Mouse (Mus musculus) megakaryocyte, embryonic 14.5 days (primary cell): ENCODE measurements around the gene Rbpjl. TPM values are rescaled to one million over a fixed set of nuclear protein-coding genes. Genes with fewer than 3 reads are reported as not detected.

Experiments used
- H3K27me3 ChIP-seq: replicated peaks from 2 replicates; pipeline ENCODE3; 2012; ENCODE audit warnings: inconsistent platforms
- H3K36me3 ChIP-seq: replicated peaks from 2 replicates; pipeline ENCODE3; 2012; ENCODE audit warnings: low read length, inconsistent platforms, mixed read lengths
- H3K4me1 ChIP-seq: 2 replicates; pipeline ENCODE4 v1.6.1; 2012; ENCODE audit warnings: inconsistent platforms
- H3K4me3 ChIP-seq: replicated peaks from 2 replicates; pipeline ENCODE3; 2012; ENCODE audit warnings: moderate library complexity, mild to moderate bottlenecking, inconsistent platforms
- H3K9me3 ChIP-seq: 2 replicates; pipeline ENCODE4 v1.6.1; 2012; ENCODE audit warnings: inconsistent platforms
- FLI1 ChIP-seq: IDR thresholded peaks from 2 replicates; pipeline ENCODE4 v1.6.1; 2012; ENCODE audit warnings: low read length, inconsistent platforms, mixed read lengths
- GATA1 ChIP-seq: IDR thresholded peaks from 3 replicates; pipeline ENCODE4 v1.6.1; 2012; ENCODE audit warnings: mixed read lengths, low read length, inconsistent platforms, borderline replicate concordance
- polyA plus RNA-seq: library from polyadenylated mRNA; stranded (reverse); fragments of >175 nt; gene quantifications from 2 replicates; pipeline ENCODE4 v1.2.3, GENCODE M21; 2012; ENCODE audit warnings: low replicate concordance; ENCODE audit not compliant: insufficient read depth

Gene Rbpjl
- polyA plus RNA-seq, 1 experiment, result 0.18 TPM

DNA sequence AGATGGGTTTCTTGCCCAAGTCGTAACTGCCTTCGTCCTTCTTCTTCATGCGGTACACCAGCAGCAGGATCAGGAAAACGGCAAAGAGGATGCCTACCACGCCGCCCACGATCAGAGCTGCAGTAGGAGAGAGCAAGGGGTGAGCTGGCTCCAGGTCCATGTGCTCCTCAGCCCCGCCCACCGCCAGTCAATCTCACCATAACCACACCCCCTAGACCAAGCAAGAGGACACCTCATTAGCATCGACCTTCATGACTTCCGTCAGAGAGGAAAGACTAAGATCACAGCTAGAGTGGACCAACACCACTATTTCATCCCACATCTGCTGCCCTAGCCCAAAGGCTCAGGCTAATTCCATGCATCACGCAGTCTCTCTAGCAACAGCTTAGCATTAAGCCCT lies 23.2 kb downstream of the Rbpjl start:
- Histone ChIP-seq H3K9me3 (no peaks in the 10 kb centered on the region), H3K4me3 (no peak overlapping the region), H3K36me3 (no peaks in the 10 kb centered on the region), H3K4me1 (0 out of 2 replicates have a peak, but pooled peaks cover 3% of the 10 kb centered on the region), H3K27me3 (peaks cover 76% of the 10 kb centered on the region)
- TF ChIP-seq GATA1, result no peak
- no peak for TF ChIP-seq FLI1

DNA sequence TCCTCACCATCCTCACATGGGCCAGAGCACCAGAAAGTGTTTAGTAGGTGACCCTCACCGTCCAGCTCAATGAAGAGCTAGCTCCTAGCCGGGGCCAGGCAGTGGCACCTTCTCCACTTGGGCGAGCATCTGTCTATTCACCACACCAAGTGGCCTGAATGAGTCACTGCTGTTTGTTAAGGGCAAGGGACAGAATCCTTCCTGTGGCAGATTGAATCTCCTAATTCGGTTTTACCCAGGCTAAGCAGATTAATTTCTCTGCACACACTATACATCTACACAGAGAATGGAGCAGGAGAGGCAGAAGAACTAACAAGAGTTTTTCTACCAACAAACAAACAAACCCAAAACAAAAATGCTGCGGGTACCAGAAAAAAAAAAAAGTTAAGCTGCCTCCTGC lies 24.0 kb downstream of the Rbpjl start:
- H3K36me3 ChIP-seq, result no peaks in the 10 kb centered on the region
- H3K4me3 ChIP-seq, result no peak overlapping the region
- TF ChIP-seq GATA1 (no peak), FLI1 (no peak)

DNA sequence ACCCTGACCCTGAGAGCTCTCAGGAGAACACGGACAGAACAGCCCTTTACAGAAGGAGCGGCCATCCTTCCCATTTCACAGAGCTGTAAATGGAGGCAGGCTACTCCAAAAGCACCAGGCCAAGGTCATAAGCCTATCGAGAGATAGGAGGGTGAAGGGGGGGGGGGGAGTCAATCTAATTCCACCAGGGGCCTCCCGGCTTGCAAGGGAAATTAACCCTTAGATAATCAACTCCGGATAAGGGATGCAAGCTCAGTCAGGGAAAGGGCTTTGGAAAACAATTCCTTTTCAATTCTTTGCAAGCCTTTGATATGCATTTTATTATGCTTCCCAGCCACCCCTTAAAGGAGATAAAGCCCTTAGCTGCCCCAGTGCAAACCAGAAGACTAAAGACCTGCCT lies 25.5 kb downstream of the Rbpjl start:
- no peaks in the 10 kb centered on the region for H3K36me3 ChIP-seq
- peaks cover 16% of the 10 kb centered on the region for H3K4me1 ChIP-seq
- peaks cover 79% of the 10 kb centered on the region for H3K27me3 ChIP-seq
- H3K4me3 ChIP-seq, result no peak overlapping the region
- H3K9me3 ChIP-seq, result no peaks in the 10 kb centered on the region
- no peak for TF ChIP-seq FLI1
- no peak for TF ChIP-seq GATA1

More for the DNA sequence above, 24.0 kb downstream of the Rbpjl start:
- Histone ChIP-seq H3K27me3 (peaks cover 76% of the 10 kb centered on the region), H3K9me3 (no peaks in the 10 kb centered on the region), H3K4me1 (peaks cover 5% of the 10 kb centered on the region)

DNA sequence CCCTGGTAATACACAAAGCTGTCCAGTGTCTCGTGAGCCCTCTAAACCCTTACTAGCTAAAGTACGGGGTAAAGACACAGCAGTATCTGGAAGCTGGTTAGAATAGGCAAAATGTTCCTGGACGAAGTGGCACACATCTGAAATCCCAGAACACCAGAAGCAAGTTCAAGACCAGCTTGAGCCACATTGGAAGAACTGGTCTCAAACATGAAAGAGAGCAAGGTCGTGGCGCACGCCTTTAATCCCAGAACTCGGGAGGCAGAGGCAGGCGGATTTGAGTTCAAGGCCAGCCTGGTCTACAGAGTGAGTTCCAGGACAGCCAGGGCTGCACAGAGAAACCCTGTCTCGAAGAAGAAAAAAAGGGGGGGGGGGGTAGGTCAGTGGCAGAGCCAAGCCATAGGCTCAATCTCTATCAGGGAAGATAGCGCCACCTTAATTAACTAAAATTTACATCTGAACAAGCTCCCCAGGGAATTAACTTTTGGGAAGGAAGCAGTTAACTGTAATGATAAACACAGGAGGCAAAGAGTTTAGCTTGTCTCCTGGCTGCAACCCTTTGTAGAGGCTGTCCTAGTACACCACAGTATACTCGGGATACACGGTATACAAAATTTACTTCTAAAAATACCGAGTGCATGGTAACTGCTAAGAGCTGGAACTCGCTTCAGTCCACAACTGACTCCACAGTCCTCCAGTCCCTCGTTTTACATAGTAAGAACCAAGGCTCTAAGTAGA lies 27.1 kb downstream of the Rbpjl start:
- TF ChIP-seq GATA1 (no peak), FLI1 (no peak)
- H3K36me3 ChIP-seq, result no peaks in the 10 kb centered on the region

DNA sequence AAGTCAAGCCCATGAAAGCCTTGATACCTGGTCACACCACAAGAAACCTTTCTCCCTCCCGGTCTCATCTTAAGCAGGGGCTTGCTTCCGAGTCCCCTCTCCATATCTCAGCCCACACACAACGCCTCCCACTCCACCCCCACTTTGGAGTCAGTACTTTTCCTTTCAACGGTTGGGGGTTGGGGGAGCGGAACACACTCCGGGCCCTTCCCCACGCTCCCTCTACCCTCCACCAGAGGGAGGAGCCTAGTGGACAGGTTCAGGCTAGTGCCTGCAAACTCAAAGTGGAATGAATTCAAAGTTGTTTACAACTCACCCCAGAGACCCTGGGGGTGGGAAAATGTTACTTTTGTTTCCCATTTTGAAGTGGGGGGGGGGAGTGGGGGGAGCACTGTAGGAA lies 27.8 kb downstream of the Rbpjl start:
- H3K36me3 ChIP-seq, result no peaks in the 10 kb centered on the region
- peaks cover 16% of the 10 kb centered on the region for H3K4me1 ChIP-seq
- TF ChIP-seq GATA1, result no peak
- no peak for TF ChIP-seq FLI1
- H3K27me3 ChIP-seq, result peaks cover 93% of the 10 kb centered on the region
- H3K9me3 ChIP-seq, result no peaks in the 10 kb centered on the region
- no peak overlapping the region for H3K4me3 ChIP-seq

More for the DNA sequence above, 27.1 kb downstream of the Rbpjl start:
- Histone ChIP-seq H3K9me3 (no peaks in the 10 kb centered on the region), H3K27me3 (peaks cover 90% of the 10 kb centered on the region), H3K4me3 (no peak overlapping the region), H3K4me1 (peaks cover 16% of the 10 kb centered on the region)

DNA sequence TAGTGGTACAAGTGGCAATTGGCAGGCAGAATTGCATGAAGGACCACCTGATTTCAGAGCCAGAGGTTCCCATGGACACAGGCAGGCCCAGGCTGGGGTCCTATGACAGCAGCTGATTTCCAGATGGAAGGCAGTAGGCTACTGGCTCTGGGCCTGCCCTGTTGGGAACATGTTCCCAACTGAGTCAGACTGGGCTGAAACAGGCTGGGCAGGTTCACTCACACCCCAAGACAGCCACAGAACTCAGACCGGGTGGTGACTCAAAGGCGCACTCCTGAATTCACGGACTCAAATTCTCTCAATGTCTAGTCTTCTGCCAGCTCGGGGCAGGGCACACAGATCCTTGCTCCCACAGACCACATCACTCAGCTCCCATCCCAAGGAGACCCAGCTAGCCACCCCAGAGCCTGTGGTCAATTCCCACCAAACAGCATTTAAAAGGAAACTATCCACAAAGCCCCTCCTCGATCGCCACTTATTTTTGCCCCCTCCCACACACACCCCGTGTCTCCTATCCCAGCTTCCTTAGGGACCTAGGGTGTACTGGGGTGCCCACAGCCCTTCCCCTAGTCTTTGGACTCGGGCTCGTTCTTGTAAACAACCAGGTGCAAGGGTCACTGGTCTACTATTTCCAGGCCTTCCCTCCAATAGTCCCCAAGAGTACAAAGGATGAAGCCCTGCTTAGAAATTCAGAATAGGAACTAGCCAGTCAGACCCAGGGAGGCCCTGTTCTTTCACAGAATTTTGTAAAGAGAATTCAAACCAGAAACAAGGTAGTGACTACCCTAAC lies 28.9 kb downstream of the Rbpjl start:
- TF ChIP-seq GATA1 (no peak), FLI1 (no peak)
- H3K9me3 ChIP-seq, result no peaks in the 10 kb centered on the region
- peaks cover 16% of the 10 kb centered on the region for H3K4me1 ChIP-seq
- H3K4me3 ChIP-seq, result no peak overlapping the region
- H3K36me3 ChIP-seq, result no peaks in the 10 kb centered on the region
- H3K27me3 ChIP-seq, result peaks cover 92% of the 10 kb centered on the region

DNA sequence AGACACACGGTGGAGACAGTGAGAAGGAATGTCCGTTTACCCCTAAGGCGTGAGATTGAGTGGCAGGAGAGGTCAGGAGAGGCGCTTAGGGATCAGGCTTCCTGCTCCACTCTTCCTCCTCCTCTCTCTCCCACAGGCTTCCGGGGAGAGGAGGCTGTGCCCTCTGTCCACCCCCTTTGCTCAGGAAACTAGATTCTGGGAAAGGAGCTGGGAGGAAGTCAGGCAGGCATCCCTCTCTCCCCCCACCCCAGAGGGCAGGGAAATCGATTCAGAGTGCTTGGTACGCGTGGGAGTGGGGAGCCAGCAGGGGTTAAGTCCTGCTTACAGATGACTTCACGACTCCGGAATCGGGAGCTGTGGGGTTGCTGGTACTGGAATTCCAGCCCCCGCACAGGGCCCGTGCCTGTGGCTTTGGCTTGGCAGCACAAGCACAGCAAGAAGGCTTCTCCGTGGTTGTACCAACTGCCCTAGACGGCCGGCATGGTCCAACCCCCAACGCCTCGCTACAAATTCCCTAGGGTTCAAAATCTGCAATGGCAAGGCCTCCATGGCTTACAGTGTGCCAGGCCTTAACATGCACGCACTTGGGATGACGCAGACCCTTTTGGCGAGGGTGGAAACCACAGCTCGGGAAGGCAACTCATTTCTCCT lies 29.7 kb downstream of the Rbpjl start:
- no peak overlapping the region for H3K4me3 ChIP-seq
- H3K36me3 ChIP-seq, result no peaks in the 10 kb centered on the region
- peaks cover 93% of the 10 kb centered on the region for H3K27me3 ChIP-seq
- TF ChIP-seq FLI1 (no peak), GATA1 (no peak)
- no peaks in the 10 kb centered on the region for H3K9me3 ChIP-seq
- H3K4me1 ChIP-seq, result peaks cover 16% of the 10 kb centered on the region

DNA sequence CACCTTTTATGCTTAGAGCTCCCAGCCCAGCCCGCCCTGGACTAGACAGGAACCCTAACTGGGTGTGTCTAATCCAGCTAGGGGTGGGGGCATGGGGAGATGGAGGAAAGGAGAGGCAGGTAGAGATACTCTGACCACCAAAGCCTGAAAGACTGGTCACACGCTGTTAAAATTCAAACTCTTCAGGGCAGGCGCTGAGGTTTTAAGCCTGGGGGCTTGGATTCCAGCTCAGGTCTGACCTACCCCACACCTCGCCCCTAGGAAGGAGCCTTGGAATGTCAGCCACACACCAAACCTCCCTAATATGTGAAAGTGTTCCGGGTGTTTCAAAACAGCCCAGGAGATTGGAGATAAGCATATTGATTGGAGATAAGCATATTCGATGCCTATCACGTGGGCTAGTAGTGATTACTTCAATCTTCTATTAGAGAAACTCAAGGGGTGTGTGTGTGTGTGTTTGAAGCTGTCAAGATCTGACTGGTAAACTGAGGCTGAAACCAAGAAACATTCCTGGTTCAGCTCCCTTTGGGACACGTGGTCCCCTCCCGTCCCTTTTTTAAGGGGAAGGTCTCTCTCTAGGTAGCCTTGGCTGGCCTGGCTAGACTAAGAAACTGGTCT lies 30.4 kb downstream of the Rbpjl start:
- Histone ChIP-seq H3K36me3 (no peaks in the 10 kb centered on the region), H3K4me3 (no peak overlapping the region), H3K9me3 (no peaks in the 10 kb centered on the region), H3K27me3 (peaks cover 90% of the 10 kb centered on the region), H3K4me1 (peaks cover 16% of the 10 kb centered on the region)
- TF ChIP-seq GATA1 (no peak), FLI1 (no peak)

DNA sequence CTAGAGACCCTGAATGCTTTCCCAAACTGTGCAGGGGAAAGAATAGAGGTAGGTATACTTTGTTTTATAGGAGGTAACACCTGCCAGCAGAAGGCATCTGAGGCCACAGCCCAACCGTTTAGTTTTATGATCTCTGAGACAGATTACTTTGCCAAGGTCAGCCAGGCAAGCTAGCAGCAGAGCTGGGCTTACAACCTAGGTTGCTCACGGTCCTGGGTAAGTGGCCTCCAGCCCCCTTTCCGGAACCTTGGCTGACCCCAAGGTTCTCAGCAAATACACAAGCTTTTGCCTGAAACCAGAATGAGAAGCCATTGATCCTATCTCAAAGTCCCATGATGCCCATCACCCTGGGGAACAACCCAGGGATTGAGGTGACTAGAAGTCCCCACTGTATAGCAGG lies 31.7 kb downstream of the Rbpjl start:
- Histone ChIP-seq H3K9me3 (no peaks in the 10 kb centered on the region), H3K27me3 (peaks cover 89% of the 10 kb centered on the region), H3K4me1 (peaks cover 16% of the 10 kb centered on the region), H3K4me3 (no peak overlapping the region), H3K36me3 (no peaks in the 10 kb centered on the region)
- TF ChIP-seq FLI1 (no peak), GATA1 (no peak)
